Mouse (Mus musculus) B cell, adult (primary cell): ENCODE data around the gene Clic5. TPM values are rescaled to one million over a fixed set of nuclear protein-coding genes. Genes with fewer than 3 reads are reported as not detected.

Experiments used
- total RNA-seq: library from RNA; stranded (reverse); gene quantifications from 4 replicates; pipeline ENCODE4 v1.2.4, GENCODE M21; 2023; ENCODE audit not compliant: inconsistent age

Clic5 gene
- total RNA-seq = 0.10 TPM in 1 of 4 replicates, not detected in the others

GRCm38 (mm10) chr17:44188042-44188768, at the start of gene Clic5:
Clic5 (plus strand) TSS chr17:44188584.

Other genes starting within 250 kb of the Clic5 start
- 0.22 to 0.33 TPM (median 0.32 TPM) in 3 of 4 replicates, not detected in the other for gene Enpp5, start 109.8 kb upstream of the Clic5 start, total RNA-seq
- 0.67 to 1.9 TPM (median 1.0 TPM) in 4 replicates for gene Enpp4, start 82.8 kb upstream of the Clic5 start, total RNA-seq